Mouse (Mus musculus) gastrocnemius, postnatal 36 days (tissue): ENCODE results near the gene St6galnac5. TPM values are rescaled to one million over a fixed set of nuclear protein-coding genes. Genes with fewer than 3 reads are reported as not detected.

Experiments
- DNase-seq, 2 experiments: peaks; one replicate each; pipeline ENCODE4 v3.0.0; 2022
- intact Hi-C: fragments of 180-260 bp; cut with DNase I; formaldehyde crosslinking; loops from one replicate; pipeline ENCODE4 v1.15.1; 2025
- total RNA-seq, 2 experiments: library from RNA; stranded (reverse); gene quantifications; 2 replicates each; pipeline ENCODE4 v1.2.3; 2021

Gene St6galnac5
- total RNA-seq, 2 experiments from 2014 or later, result 0.05 to 0.12 TPM

- DNase-seq, result no peak
- intact Hi-C loops, result no loop called here
Observed at GRCm38 (mm10) chr3:152951634-152952545, 30.2 kb downstream of the St6galnac5 start.

GRCm38 (mm10) chr3:152950914-152951313 is 31.1 kb downstream of the St6galnac5 start:
- no peak for DNase-seq
- intact Hi-C loops, result no loop called here

GRCm38 (mm10) chr3:152950299-152950698 is 31.7 kb downstream of the St6galnac5 start:
- intact Hi-C loops, result no loop called here

GRCm38 (mm10) chr3:152949233-152949777 is 32.7 kb downstream of the St6galnac5 start:
- intact Hi-C loops, result no loop called here
- DNase-seq, result no peak

More at GRCm38 (mm10) chr3:152950299-152950698, 31.7 kb downstream of the St6galnac5 start:
- no peak for DNase-seq

GRCm38 (mm10) chr3:152948556-152948955 is 33.5 kb downstream of the St6galnac5 start:
- intact Hi-C loops, result no loop called here

GRCm38 (mm10) chr3:152947031-152947640 is 34.9 kb downstream of the St6galnac5 start:
- no peak for DNase-seq
- intact Hi-C loops, result no loop called here

More at GRCm38 (mm10) chr3:152948556-152948955, 33.5 kb downstream of the St6galnac5 start:
- no peak for DNase-seq

GRCm38 (mm10) chr3:152944766-152945165 is 37.3 kb downstream of the St6galnac5 start:
- no peak for DNase-seq
- intact Hi-C loops, result no loop called here

GRCm38 (mm10) chr3:152942985-152943384 is 39.1 kb downstream of the St6galnac5 start:
- DNase-seq, result no peak
- intact Hi-C loops, result no loop called here

GRCm38 (mm10) chr3:152941671-152942070 is 40.4 kb downstream of the St6galnac5 start:
- intact Hi-C loops, result no loop called here
- DNase-seq, result no peak

GRCm38 (mm10) chr3:152936313-152936712 is 45.7 kb downstream of the St6galnac5 start:
- no peak for DNase-seq
- intact Hi-C loops, result no loop called here

GRCm38 (mm10) chr3:152933737-152934136 is 48.3 kb downstream of the St6galnac5 start:
- intact Hi-C loops, result no loop called here
- no peak for DNase-seq

GRCm38 (mm10) chr3:152932544-152932943 is 49.5 kb downstream of the St6galnac5 start:
- no peak for DNase-seq
- intact Hi-C loops, result no loop called here

GRCm38 (mm10) chr3:152932096-152932495 is 50.0 kb downstream of the St6galnac5 start:
- intact Hi-C loops, result no loop called here
- no peak for DNase-seq

- no peak for DNase-seq
- intact Hi-C loops, result no loop called here
Observed at GRCm38 (mm10) chr3:152931354-152931753, 50.7 kb downstream of the St6galnac5 start.

GRCm38 (mm10) chr3:152929788-152930281 is 52.2 kb downstream of the St6galnac5 start:
- no peak for DNase-seq
- intact Hi-C loops, result no loop called here

GRCm38 (mm10) chr3:152929256-152929787 is 52.7 kb downstream of the St6galnac5 start:
- intact Hi-C loops, result no loop called here
- no peak for DNase-seq

- DNase-seq, result no peak
- intact Hi-C loops, result no loop called here
Observed at GRCm38 (mm10) chr3:152928287-152928975, 53.6 kb downstream of the St6galnac5 start.

- no peak for DNase-seq
- intact Hi-C loops, result no loop called here
Observed at GRCm38 (mm10) chr3:152926166-152926565, 55.9 kb downstream of the St6galnac5 start.

- intact Hi-C loops, result no loop called here
- DNase-seq, result no peak
Observed at GRCm38 (mm10) chr3:152925364-152925763, 56.7 kb downstream of the St6galnac5 start.

- intact Hi-C loops, result no loop called here
Observed at GRCm38 (mm10) chr3:152923530-152923929, 58.5 kb downstream of the St6galnac5 start.

More at GRCm38 (mm10) chr3:152923530-152923929, 58.5 kb downstream of the St6galnac5 start:
- DNase-seq, result no peak
